Mouse (Mus musculus) liver, postnatal 0 days (tissue): Measurements from ENCODE around the gene Itga6.

Experiments used
- CTCF ChIP-seq: sonication (generic); IDR thresholded peaks from 2 replicates; pipeline ENCODE4 v1.5.1; 2016; ENCODE audit warnings: antibody characterized with exemption, low read depth
- EP300 ChIP-seq: IDR thresholded peaks from 2 replicates; pipeline ENCODE4 v1.6.1; 2016; ENCODE audit warnings: antibody characterized with exemption, low read depth, mild to moderate bottlenecking

DNA sequence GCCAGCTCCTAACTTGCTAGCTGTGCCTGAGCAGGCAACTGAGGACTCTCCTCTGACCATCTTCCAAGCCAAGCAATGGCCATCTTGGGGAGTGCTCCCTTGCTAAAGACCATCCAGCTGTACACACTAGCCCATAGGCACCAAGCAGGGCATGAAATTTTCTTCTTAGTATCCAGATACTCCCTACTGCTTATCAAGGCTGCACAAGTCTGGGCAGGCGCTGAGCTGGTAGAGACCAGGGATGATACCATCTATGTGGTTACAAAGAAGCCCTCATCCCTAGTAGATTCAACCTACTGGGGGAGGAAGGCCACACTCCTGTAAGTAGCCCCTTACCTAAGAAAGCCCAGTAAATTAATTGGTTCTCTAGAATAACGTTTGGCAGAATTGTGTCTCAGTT, 7.0 kb downstream of the Itga6 start:
- TF ChIP-seq CTCF (no peak), EP300 (no peak)
